Mouse (Mus musculus) E14TG2a.4 (cell line): Measurements from ENCODE around the gene Rita1.

Experiments
- CTCF ChIP-seq: conservative IDR thresholded peaks from 2 replicates; pipeline ENCODE4 v1.5.1; 2014; ENCODE audit warnings: low read length
- NANOG ChIP-seq: IDR thresholded peaks from 2 replicates; pipeline ENCODE4 v1.6.1; 2014; ENCODE audit warnings: borderline replicate concordance, low read length, mixed read lengths
- POU5F1 ChIP-seq: IDR thresholded peaks from 2 replicates; pipeline ENCODE4 v1.6.1; 2014; ENCODE audit warnings: low read length, borderline replicate concordance

DNA sequence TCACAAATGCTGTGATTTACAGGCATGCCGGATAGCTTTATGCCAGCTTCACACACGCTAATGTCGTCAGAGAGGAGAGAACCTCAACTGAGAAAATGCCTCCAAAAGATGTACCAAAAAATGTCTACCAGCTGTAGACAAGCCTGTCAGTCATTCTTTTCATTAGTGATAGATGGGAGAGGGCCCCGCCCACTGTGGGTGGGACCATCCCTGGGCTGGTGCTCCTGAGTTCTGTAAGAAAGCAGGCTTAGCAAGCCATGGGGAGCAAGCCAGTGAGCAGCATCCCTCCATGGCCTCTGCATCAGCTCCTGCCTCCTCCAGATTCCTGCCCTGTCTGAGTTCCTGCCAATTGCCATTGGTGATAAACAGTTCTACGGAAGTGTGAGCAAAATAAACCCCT is 23.2 kb upstream of the Rita1 start:
- TF ChIP-seq CTCF, result no peak
- TF ChIP-seq POU5F1, result no peak
- TF ChIP-seq NANOG, result no peak
